Mouse (Mus musculus) CH12.LX (cell line): Measurements from ENCODE around the gene Zfp597. TPM values are rescaled to one million over a fixed set of nuclear protein-coding genes. Genes with fewer than 3 reads are reported as not detected.

Source experiments
- DNase-seq: peaks from one replicate; pipeline ENCODE4 v3.0.0-alpha.2; 2013; ENCODE audit errors: extremely low read depth
- H3K27ac ChIP-seq: 2 replicates; pipeline ENCODE4 v1.5.1; 2012; ENCODE audit warnings: low read depth, mild to moderate bottlenecking, control low read depth, moderate library complexity; ENCODE audit not compliant: insufficient read depth
- H3K27me3 ChIP-seq: replicated peaks from 2 replicates; pipeline ENCODE3; 2012; ENCODE audit warnings: inconsistent platforms
- H3K36me3 ChIP-seq, 2 experiments: replicated peaks in 1 of 2; 2 replicates each; pipeline versions ENCODE3 to v1.6.1; 2012; ENCODE audit warnings: inconsistent platforms in 1 of 2, low read length in 1 of 2, mild to moderate bottlenecking in 1 of 2, mixed read lengths in 1 of 2, moderate library complexity in 1 of 2; ENCODE audit not compliant: control insufficient read depth in 1 of 2, insufficient read depth in 1 of 2
- H3K4me1 ChIP-seq, 2 experiments: 2 replicates each; pipeline ENCODE4 v1.6.1; 2012; ENCODE audit warnings: inconsistent platforms in 1 of 2, moderate library complexity in 1 of 2; ENCODE audit not compliant: insufficient read depth in 2 of 2, control insufficient read depth in 1 of 2
- H3K4me2 ChIP-seq: 2 replicates; pipeline ENCODE4 v1.6.1; 2012; ENCODE audit warnings: low read depth, mild to moderate bottlenecking, control low read depth; ENCODE audit not compliant: poor library complexity, insufficient read depth, severe bottlenecking
- H3K4me3 ChIP-seq, 3 experiments: fragments of 150-350 bp in 1 of 3; sonication (generic) in 1 of 3; replicated peaks in 1 of 3; 2 replicates each; pipeline versions ENCODE3 to v1.5.1; 2011 to 2012; ENCODE audit warnings: low read depth in 2 of 3, low read length in 2 of 3, mild to moderate bottlenecking in 2 of 3, moderate library complexity in 2 of 3, control low read depth in 1 of 3, improper control_type of control experiment in 1 of 3, inconsistent platforms in 1 of 3, mixed read lengths in 1 of 3; ENCODE audit not compliant: poor library complexity in 1 of 3
- H3K79me2 ChIP-seq: replicated peaks from 2 replicates; pipeline ENCODE4 v1.6.1; 2012; ENCODE audit warnings: mild to moderate bottlenecking, moderate library complexity; ENCODE audit not compliant: control insufficient read depth, poor library complexity, insufficient read depth, severe bottlenecking; ENCODE audit errors: extremely low read depth
- H3K9ac ChIP-seq: 2 replicates; pipeline ENCODE4 v1.6.1; 2012; ENCODE audit warnings: low read depth, mild to moderate bottlenecking, control low read depth, moderate library complexity; ENCODE audit not compliant: insufficient read depth
- H3K9me3 ChIP-seq: replicated peaks from 2 replicates; pipeline ENCODE3; 2012; ENCODE audit warnings: low read length, inconsistent platforms, mixed read lengths
- CHD1 ChIP-seq: IDR thresholded peaks from 2 replicates; pipeline ENCODE4 v1.6.1; 2012; ENCODE audit warnings: low read depth, low read length, improper control_type of control experiment, inconsistent platforms
- CTCF ChIP-seq, 2 experiments: IDR thresholded peaks in 1 of 2; conservative IDR thresholded peaks in 1 of 2; 2 replicates each; pipeline ENCODE4 v1.5.1; 2011 to 2012; ENCODE audit warnings: low read depth in 2 of 2, low read length in 2 of 2, improper control_type of control experiment in 1 of 2, inconsistent platforms in 1 of 2, mild to moderate bottlenecking in 1 of 2, moderate library complexity in 1 of 2
- ETS1 ChIP-seq: conservative IDR thresholded peaks from 2 replicates; pipeline ENCODE4 v1.6.1; 2012; ENCODE audit warnings: low read depth, mild to moderate bottlenecking, inconsistent platforms, low read length, improper control_type of control experiment, moderate library complexity
- GABPA ChIP-seq: IDR thresholded peaks from 2 replicates; pipeline ENCODE4 v1.6.1; 2012; ENCODE audit warnings: low read depth, low read length, improper control_type of control experiment, inconsistent platforms; ENCODE audit not compliant: insufficient replicate concordance
- HCFC1 ChIP-seq: IDR thresholded peaks from 2 replicates; pipeline ENCODE4 v1.6.1; 2012; ENCODE audit warnings: low read depth, mild to moderate bottlenecking, inconsistent platforms, low read length, improper control_type of control experiment
- IRF4 ChIP-seq: IDR thresholded peaks from 2 replicates; pipeline ENCODE4 v1.6.1; 2014; ENCODE audit warnings: low read depth, mild to moderate bottlenecking, inconsistent platforms, low read length, improper control_type of control experiment
- JUND ChIP-seq: conservative IDR thresholded peaks from 2 replicates; pipeline ENCODE4 v1.6.1; 2011; ENCODE audit warnings: low read depth, low read length, improper control_type of control experiment
- KAT2A ChIP-seq: IDR thresholded peaks from 2 replicates; pipeline ENCODE4 v1.6.1; 2012; ENCODE audit warnings: low read length, improper control_type of control experiment, inconsistent platforms; ENCODE audit not compliant: insufficient replicate concordance
- MAFK ChIP-seq: IDR thresholded peaks from 2 replicates; pipeline ENCODE4 v1.6.1; 2011; ENCODE audit warnings: low read length, improper control_type of control experiment; ENCODE audit not compliant: insufficient replicate concordance
- MAX ChIP-seq: IDR thresholded peaks from 2 replicates; pipeline ENCODE4 v1.6.1; 2011; ENCODE audit warnings: low read length, improper control_type of control experiment
- MEF2A ChIP-seq: IDR thresholded peaks from 2 replicates; pipeline ENCODE4 v1.6.1; 2014; ENCODE audit warnings: low read depth, mild to moderate bottlenecking, inconsistent platforms, low read length, improper control_type of control experiment, borderline replicate concordance
- MXI1 ChIP-seq: IDR thresholded peaks from 2 replicates; pipeline ENCODE4 v1.6.1; 2011; ENCODE audit warnings: mild to moderate bottlenecking, low read depth, low read length, improper control_type of control experiment
- NELFE ChIP-seq: IDR thresholded peaks from 2 replicates; pipeline ENCODE4 v1.6.1; 2011; ENCODE audit warnings: low read depth, low read length, improper control_type of control experiment
- NRF1 ChIP-seq: IDR thresholded peaks from 2 replicates; pipeline ENCODE4 v1.6.1; 2014; ENCODE audit warnings: low read depth, mild to moderate bottlenecking, inconsistent platforms, low read length, improper control_type of control experiment, moderate library complexity
- POLR2AphosphoS2 ChIP-seq: IDR thresholded peaks from 2 replicates; pipeline ENCODE4 v1.6.1; 2011; ENCODE audit warnings: low read depth, low read length, improper control_type of control experiment
- RAD21 ChIP-seq: IDR thresholded peaks from 2 replicates; pipeline ENCODE4 v1.6.1; 2011; ENCODE audit warnings: low read depth, mild to moderate bottlenecking, low read length, improper control_type of control experiment, moderate library complexity
- SIN3A ChIP-seq: IDR thresholded peaks from 2 replicates; pipeline ENCODE4 v1.6.1; 2012; ENCODE audit warnings: low read length, improper control_type of control experiment, inconsistent platforms
- SMC3 ChIP-seq: IDR thresholded peaks from 2 replicates; pipeline ENCODE4 v1.6.1; 2011; ENCODE audit warnings: low read depth, low read length, improper control_type of control experiment
- UBTF ChIP-seq: IDR thresholded peaks from 2 replicates; pipeline ENCODE4 v1.6.1; 2012; ENCODE audit warnings: low read depth, mild to moderate bottlenecking, inconsistent platforms, low read length, improper control_type of control experiment, moderate library complexity
- USF1 ChIP-seq: IDR thresholded peaks from 2 replicates; pipeline ENCODE4 v1.6.1; 2014; ENCODE audit warnings: low read depth, mild to moderate bottlenecking, inconsistent platforms, low read length, improper control_type of control experiment
- USF2 ChIP-seq: conservative IDR thresholded peaks from 2 replicates; pipeline ENCODE4 v1.6.1; 2011; ENCODE audit warnings: low read depth, low read length, improper control_type of control experiment
- ZC3H11A ChIP-seq: IDR thresholded peaks from 2 replicates; pipeline ENCODE4 v1.6.1; 2012; ENCODE audit warnings: low read depth, mild to moderate bottlenecking, inconsistent platforms, low read length, improper control_type of control experiment
- ZKSCAN1 ChIP-seq: IDR thresholded peaks from 2 replicates; pipeline ENCODE4 v1.6.1; 2012; ENCODE audit warnings: low read depth, inconsistent platforms, low read length, improper control_type of control experiment, borderline replicate concordance
- ZMIZ1 ChIP-seq: IDR thresholded peaks from 2 replicates; pipeline ENCODE4 v1.6.1; 2012; ENCODE audit warnings: low read depth, mild to moderate bottlenecking, inconsistent platforms, low read length, improper control_type of control experiment
- dilution Hi-C: fragments of 300-500 bp; cut with MboI; formaldehyde crosslinking; loops from 2 replicates; pipeline ENCODE4 v1.14.3; 2020; ENCODE audit warnings: low sequenced_read_pairs; ENCODE audit not compliant: extremely low pct_unique_long_range_greater_than_20kb, extremely low pct_ligation_motif_present
- in situ Hi-C: fragments of 300-500 bp; cut with MboI; formaldehyde crosslinking; loops from 3 replicates; pipeline ENCODE4 v1.14.3; 2019; ENCODE audit warnings: low sequenced_read_pairs, low pct_ligation_motif_present, low pct_unique_long_range_greater_than_20kb, mixed read lengths
- polyA plus RNA-seq: library from polyadenylated mRNA; unstranded; fragments of >175 nt; gene quantifications from 2 replicates; pipeline ENCODE4 v1.2.1, GENCODE M21; 2012; ENCODE audit warnings: low read depth; ENCODE audit not compliant: insufficient read length
- total RNA-seq, 2 experiments: library from RNA; depleted of rRNA; stranded (reverse); fragments of 300-350 nt in 1 of 2; fragments of >200 nt in 1 of 2; gene quantifications; 2 replicates each; pipeline ENCODE4 v1.2.3; 2012 to 2014

The Zfp597 gene
- total and polyA plus RNA-seq, 3 experiments = 10.4 to 17.8 (median 11.0) TPM

DNA sequence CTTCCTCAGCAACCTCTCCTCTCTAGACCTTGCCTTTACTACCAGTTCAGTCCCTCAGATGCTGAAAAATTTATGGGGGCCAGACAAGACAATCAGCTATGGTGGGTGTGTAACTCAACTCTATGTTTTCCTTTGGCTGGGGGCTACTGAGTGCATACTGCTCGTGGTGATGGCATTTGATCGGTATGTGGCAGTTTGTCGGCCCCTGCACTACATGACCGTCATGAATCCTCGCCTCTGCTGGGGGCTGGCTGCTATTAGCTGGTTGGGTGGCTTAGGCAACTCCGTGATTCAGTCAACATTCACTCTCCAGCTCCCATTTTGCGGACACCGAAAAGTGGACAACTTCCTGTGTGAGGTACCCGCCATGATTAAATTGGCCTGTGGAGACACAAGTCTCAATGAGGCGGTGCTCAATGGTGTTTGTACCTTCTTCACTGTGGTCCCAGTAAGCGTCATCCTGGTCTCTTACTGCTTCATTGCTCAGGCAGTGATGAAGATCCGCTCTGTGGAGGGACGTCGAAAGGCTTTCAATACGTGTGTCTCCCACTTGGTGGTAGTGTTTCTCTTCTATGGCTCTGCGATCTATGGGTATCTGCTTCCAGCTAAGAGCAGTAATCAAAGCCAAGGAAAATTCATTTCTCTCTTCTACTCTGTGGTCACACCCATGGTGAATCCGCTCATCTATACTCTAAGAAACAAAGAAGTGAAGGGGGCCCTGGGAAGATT, 45.0 kb downstream of the Zfp597 start:
- in situ Hi-C loops = loop anchor here (5.0 to 25.0 kb wide), 2 partner anchors 223 to 448 kb away; no protein-coding TSS in a partner anchor
- H3K27ac ChIP-seq = no peak overlapping the region
- no peaks in the 10 kb centered on the region for H3K9me3 ChIP-seq
- peak; percentile 38 for DNase-seq
- no peak overlapping the region for H3K4me3 ChIP-seq
- no peaks in the 10 kb centered on the region for H3K36me3 ChIP-seq
- H3K27me3 ChIP-seq = no peaks in the 10 kb centered on the region
- dilution Hi-C loops = no loop called here
- no peak overlapping the region for H3K4me2 ChIP-seq
- peak; percentile 82 for TF ChIP-seq SMC3
- peak; percentile 98 for TF ChIP-seq RAD21
- no peak for TF ChIP-seq CHD1
- TF ChIP-seq MAFK = no peak
- peak; percentile 44; the same call in 1 of the 2 replicates for TF ChIP-seq NELFE
- 0 out of 2 replicates have a peak, but pooled peaks have one; percentile 35 for TF ChIP-seq MAX
- peak; percentile 40; the same call in 1 of the 2 replicates for TF ChIP-seq ZC3H11A
- peak; percentile 12 to 90; a peak in 2 of 4 replicates for TF ChIP-seq CTCF (conservative IDR thresholded peaks at IDR 0.05 in 1 of 2, IDR thresholded peaks at IDR 0.05 in 1 of 2; ENCODE audit: low read depth in 2 of 2, low read length in 2 of 2)
- peak; percentile 50; the same call in 1 of the 2 replicates for TF ChIP-seq NRF1
- no peak for TF ChIP-seq ZMIZ1
- H3K4me1 ChIP-seq = peaks cover 3 to 7% of the 10 kb centered on the region in 2 experiments; a peak in 2 of 4 replicates
- no peak overlapping the region for H3K9ac ChIP-seq
- no peaks in the 10 kb centered on the region for H3K79me2 ChIP-seq

DNA sequence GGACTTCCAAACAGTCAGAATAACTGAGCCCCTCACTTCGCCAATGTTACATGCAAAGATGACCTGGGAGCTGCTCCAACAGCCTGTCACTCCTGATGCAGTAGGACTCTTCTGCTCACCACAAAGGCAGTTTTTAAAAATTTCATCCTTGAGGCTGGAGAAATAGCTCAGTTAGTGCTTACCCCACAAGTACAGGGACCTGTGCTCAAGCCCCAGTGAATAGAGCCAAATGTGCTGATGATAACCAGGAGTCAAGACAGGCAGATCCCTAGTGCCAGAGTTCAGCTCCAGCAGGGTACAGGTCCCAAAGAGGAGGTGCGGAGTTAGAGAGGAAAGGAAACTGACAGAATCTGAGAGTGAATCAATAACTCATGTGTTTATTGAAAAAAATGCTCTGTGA, 48.9 kb downstream of the Zfp597 start:
- Histone ChIP-seq H3K27ac (no peak overlapping the region), H3K27me3 (no peaks in the 10 kb centered on the region), H3K79me2 (no peaks in the 10 kb centered on the region), H3K4me2 (no peak overlapping the region), H3K9me3 (no peaks in the 10 kb centered on the region), H3K9ac (no peak overlapping the region), H3K4me1 (peaks cover 0 to 3% of the 10 kb centered on the region in 2 experiments; a peak in 1 of 4 replicates), H3K4me3 (no peak overlapping the region), H3K36me3 (no peaks in the 10 kb centered on the region)
- TF ChIP-seq MXI1 (no peak), SMC3 (no peak), POLR2AphosphoS2 (no peak), MEF2A (no peak), GABPA (no peak), UBTF (no peak), JUND (no peak), ETS1 (no peak), ZKSCAN1 (no peak), HCFC1 (no peak), USF2 (no peak), SIN3A (no peak), KAT2A (no peak), IRF4 (no peak), USF1 (no peak), RAD21 (no peak), MAX (no peak), NELFE (no peak)
- DNase-seq = no peak
- dilution Hi-C loops = no loop called here
- in situ Hi-C loops = loop anchor here (5.0 to 25.0 kb wide), 2 partner anchors 227 to 452 kb away; no protein-coding TSS in a partner anchor
